Mouse (Mus musculus) midbrain, embryonic 16.5 days (tissue): Measurements from ENCODE around the gene 4930432K21Rik. TPM values are rescaled to one million over a fixed set of nuclear protein-coding genes. Genes with fewer than 3 reads are reported as not detected.

Experiments used
- ATAC-seq: fragments of 200-750 bp; cut with Nextera tagmentation; 2 replicates; pipeline ENCODE4 v1.8.0; 2017; ENCODE audit warnings: moderate TSS enrichment
- H3K27ac ChIP-seq: fragments of 300-500 bp; sonication (generic); 2 replicates; pipeline ENCODE4 v1.5.1; 2014; ENCODE audit warnings: mild to moderate bottlenecking, low read length, mixed read lengths
- H3K27me3 ChIP-seq: fragments of 300-500 bp; sonication (generic); 2 replicates; pipeline ENCODE4 v1.6.1; 2014; ENCODE audit warnings: low read depth, low read length, mixed read lengths; ENCODE audit not compliant: control insufficient read depth, insufficient read depth
- H3K36me3 ChIP-seq: fragments of 300-500 bp; sonication (generic); 2 replicates; pipeline ENCODE4 v1.6.1; 2014; ENCODE audit warnings: mild to moderate bottlenecking, low read length, moderate library complexity, mixed read lengths; ENCODE audit not compliant: control insufficient read depth, insufficient read depth
- H3K4me1 ChIP-seq: fragments of 300-500 bp; sonication (generic); 2 replicates; pipeline ENCODE4 v1.6.1; 2014; ENCODE audit warnings: mild to moderate bottlenecking, low read length, mixed read lengths; ENCODE audit not compliant: control insufficient read depth, insufficient read depth
- H3K4me2 ChIP-seq: fragments of 300-500 bp; sonication (generic); 2 replicates; pipeline ENCODE4 v1.6.1; 2014; ENCODE audit warnings: mild to moderate bottlenecking, low read length, mixed read lengths
- H3K4me3 ChIP-seq: fragments of 300-500 bp; sonication (generic); 2 replicates; pipeline ENCODE4 v1.5.1; 2014; ENCODE audit warnings: low read depth, mild to moderate bottlenecking, low read length, moderate library complexity, mixed read lengths
- H3K9ac ChIP-seq: fragments of 300-500 bp; sonication (generic); 2 replicates; pipeline ENCODE4 v1.6.1; 2014; ENCODE audit warnings: low read depth, low read length, mixed read lengths
- H3K9me3 ChIP-seq: fragments of 300-500 bp; sonication (generic); replicated peaks from 2 replicates; pipeline ENCODE4 v1.6.1; 2014; ENCODE audit warnings: mild to moderate bottlenecking, low read length, mixed read lengths; ENCODE audit not compliant: control insufficient read depth, poor library complexity, severe bottlenecking
- WGBS: fragments of 180-500 bp; shearing (Covaris S2); extraction: QIAGEN DNeasy Blood & Tissue Kit; methylation state at CpG from one replicate; pipeline ENCODE4 v1.1.7; 2014; 5-methylcytosine and 5-hydroxymethylcytosine counted together
- polyA plus RNA-seq: library from polyadenylated mRNA; unstranded; fragments of >200 nt; fragmentation: Nextera tagmentation; extraction: Ambion mirVana; gene quantifications from 2 replicates; pipeline ENCODE4 v1.2.1, GENCODE M21; 2015

Gene 4930432K21Rik
- polyA plus RNA-seq, 1 experiment from 2014 or later = 2.5 TPM

- Histone ChIP-seq H3K9me3 (no peaks in the 10 kb centered on the region), H3K4me2 (no peak overlapping the region), H3K36me3 (peaks cover 3% of the 10 kb centered on the region; the same call in 1 of the 2 replicates), H3K4me1 (peaks cover 16% of the 10 kb centered on the region), H3K27me3 (no peaks in the 10 kb centered on the region), H3K9ac (no peak overlapping the region), H3K4me3 (no peak overlapping the region), H3K27ac (no peak overlapping the region)
- ATAC-seq = no peak
- WGBS = 94% methylated on average over 5 of the region's 6 CpGs
Measured at GRCm38 (mm10) chr8:84106216-84107040, 41.4 kb upstream of the 4930432K21Rik start.

GRCm38 (mm10) chr8:84115646-84116045 lies 32.2 kb upstream of the 4930432K21Rik start:
- Histone ChIP-seq H3K27ac (no peak overlapping the region), H3K27me3 (no peaks in the 10 kb centered on the region), H3K4me1 (no peaks in the 10 kb centered on the region), H3K36me3 (no peaks in the 10 kb centered on the region), H3K4me3 (no peak overlapping the region), H3K9me3 (no peaks in the 10 kb centered on the region), H3K4me2 (no peak overlapping the region), H3K9ac (no peak overlapping the region)
- ATAC-seq = no peak
- WGBS = 79% methylated on average over 6 of the region's 6 CpGs

- H3K9me3 ChIP-seq = no peaks in the 10 kb centered on the region
- H3K9ac ChIP-seq = no peak overlapping the region
- H3K4me2 ChIP-seq = no peak overlapping the region
- 90% methylated on average over 3 of the region's 3 CpGs for WGBS
- no peak overlapping the region for H3K27ac ChIP-seq
- no peaks in the 10 kb centered on the region for H3K36me3 ChIP-seq
- ATAC-seq = no peak
- no peaks in the 10 kb centered on the region for H3K27me3 ChIP-seq
- H3K4me1 ChIP-seq = no peaks in the 10 kb centered on the region
- H3K4me3 ChIP-seq = no peak overlapping the region
Measured at GRCm38 (mm10) chr8:84122151-84122550, 25.7 kb upstream of the 4930432K21Rik start.

- Histone ChIP-seq H3K27me3 (no peaks in the 10 kb centered on the region), H3K4me3 (no peak within 1 kb of the TSS), H3K27ac (no peak within 1 kb of the TSS), H3K4me2 (no peak within 1 kb of the TSS), H3K9ac (peak within 1 kb of the TSS; percentile 20; the same call in 1 of the 2 replicates), H3K36me3 (no peaks in the 10 kb centered on the region), H3K4me1 (no peaks in the 10 kb centered on the region), H3K9me3 (no peaks in the 10 kb centered on the region)
- ATAC-seq = no peak
- WGBS = 68% methylated on average over 9 of the region's 9 CpGs
Measured at GRCm38 (mm10) chr8:84125656-84126055, 22.2 kb upstream of the 4930432K21Rik start, which contains the start of gene Podnl1. Podnl1 (plus strand) TSS chr8:84125989.

- Histone ChIP-seq H3K4me3 (no peak overlapping the region), H3K4me1 (no peaks in the 10 kb centered on the region), H3K27ac (no peak overlapping the region), H3K9me3 (no peaks in the 10 kb centered on the region), H3K36me3 (no peaks in the 10 kb centered on the region), H3K9ac (no peak overlapping the region), H3K4me2 (no peak overlapping the region), H3K27me3 (no peaks in the 10 kb centered on the region)
- WGBS = 79% methylated on average over 2 of the region's 2 CpGs
- no peak for ATAC-seq
Measured at GRCm38 (mm10) chr8:84126742-84127141, 21.1 kb upstream of the 4930432K21Rik start.

GRCm38 (mm10) chr8:84127202-84127901 lies 20.5 kb upstream of the 4930432K21Rik start:
- Histone ChIP-seq H3K4me3 (no peak overlapping the region), H3K27ac (no peak overlapping the region), H3K27me3 (no peaks in the 10 kb centered on the region), H3K4me2 (no peak overlapping the region), H3K36me3 (no peaks in the 10 kb centered on the region), H3K9me3 (no peaks in the 10 kb centered on the region), H3K4me1 (no peaks in the 10 kb centered on the region), H3K9ac (no peak overlapping the region)
- WGBS = 72% methylated on average over 17 of the region's 17 CpGs
- ATAC-seq = no peak

GRCm38 (mm10) chr8:84128277-84128676 lies 19.5 kb upstream of the 4930432K21Rik start:
- ATAC-seq = peak; percentile 26; the same call in 1 of the 2 replicates
- H3K9me3 ChIP-seq = no peaks in the 10 kb centered on the region
- 63% methylated on average over 8 of the region's 8 CpGs for WGBS
- no peaks in the 10 kb centered on the region for H3K27me3 ChIP-seq
- H3K4me3 ChIP-seq = no peak overlapping the region
- no peak overlapping the region for H3K4me2 ChIP-seq
- H3K9ac ChIP-seq = no peak overlapping the region
- H3K36me3 ChIP-seq = peaks cover 7% of the 10 kb centered on the region
- H3K4me1 ChIP-seq = no peaks in the 10 kb centered on the region
- H3K27ac ChIP-seq = no peak overlapping the region

- ATAC-seq = no peak; the same call in 1 of the 2 replicates
- Histone ChIP-seq H3K4me1 (no peaks in the 10 kb centered on the region), H3K4me3 (no peak overlapping the region), H3K36me3 (peaks cover 22% of the 10 kb centered on the region), H3K9me3 (no peaks in the 10 kb centered on the region), H3K4me2 (no peak overlapping the region), H3K9ac (peak overlapping the region; percentile 43), H3K27me3 (no peaks in the 10 kb centered on the region), H3K27ac (no peak overlapping the region)
- 44% methylated on average over 30 of the region's 30 CpGs for WGBS
Measured at GRCm38 (mm10) chr8:84130806-84131205, 17.0 kb upstream of the 4930432K21Rik start.

GRCm38 (mm10) chr8:84132225-84132624 lies 15.6 kb upstream of the 4930432K21Rik start:
- H3K9me3 ChIP-seq = no peaks in the 10 kb centered on the region
- no peaks in the 10 kb centered on the region for H3K4me1 ChIP-seq
- peaks cover 30% of the 10 kb centered on the region for H3K36me3 ChIP-seq
- H3K27ac ChIP-seq = no peak overlapping the region
- no peak for ATAC-seq
- H3K4me3 ChIP-seq = no peak overlapping the region
- no peak overlapping the region for H3K4me2 ChIP-seq
- H3K27me3 ChIP-seq = no peaks in the 10 kb centered on the region
- H3K9ac ChIP-seq = no peak overlapping the region
- 92% methylated on average over 8 of the region's 8 CpGs for WGBS
